Mouse (Mus musculus) C2C12 (cell line): ENCODE measurements around the gene Capn9.

ENCODE experiments used
- CTCF ChIP-seq: IDR thresholded peaks from one replicate; pipeline ENCODE4 v1.5.1; 2011; ENCODE audit not compliant: control insufficient read depth, insufficient read depth, insufficient read length
- USF1 ChIP-seq: IDR thresholded peaks from one replicate; pipeline ENCODE4 v1.6.1; 2011; ENCODE audit warnings: low read depth, mild to moderate bottlenecking, control low read depth, moderate library complexity

- TF ChIP-seq CTCF, result no peak
- no peak for TF ChIP-seq USF1
Observed at GRCm38 (mm10) chr8:124557476-124557875, 18.4 kb upstream of the Capn9 start.
